In the genomic region with DNA sequence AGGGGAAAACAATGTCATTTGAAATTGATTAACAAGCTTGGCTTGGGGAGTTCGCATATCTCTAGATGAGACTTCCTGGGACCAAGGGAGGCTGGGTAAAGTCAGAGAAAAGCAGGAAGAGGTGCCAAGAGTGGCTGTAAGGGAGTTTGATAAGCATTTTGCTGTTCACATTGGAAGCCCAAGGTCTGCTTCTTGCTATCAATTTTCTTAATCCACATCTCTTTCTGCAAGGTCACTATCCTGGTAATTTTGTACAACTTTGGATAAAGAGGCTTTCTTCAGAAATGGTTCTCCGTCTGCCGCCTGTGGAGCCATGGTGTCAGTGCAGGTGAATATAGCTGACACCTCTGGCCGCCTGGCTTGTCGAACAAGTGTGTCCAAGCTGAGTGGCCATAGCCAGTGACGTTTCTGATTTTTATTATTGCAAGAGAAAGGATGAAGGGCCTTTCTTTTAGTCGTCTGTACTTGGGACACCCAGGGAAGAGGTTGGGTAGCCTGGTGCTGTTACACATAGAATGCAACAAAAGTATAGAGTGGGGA, we compare ENCODE assay signal across 9 mouse cellular contexts. TPM values are rescaled to one million over a fixed set of nuclear protein-coding genes. Genes with fewer than 3 reads are reported as not detected.
DNase-seq lines count a peak whose midpoint lies in the region; ATAC-seq and TF ChIP-seq lines count a peak whose summit lies in the region.
"Had no signal": no experiment of that assay in that cellular context is flagged by ENCODE, and none has a peak within 500 bp of the region (broad histone marks: within the 10 kb centered on the region; RNA-seq: fewer than 3 reads in every experiment).

No protein-coding gene starts in this region.

- peak; percentile 50 to 53 for ATAC-seq in hematopoietic stem cell, adult 5-6 weeks (replicated peaks in 1 of 2; ENCODE audit: insufficient read depth in 1 of 2, low FRiP score in 2 of 2, low TSS enrichment in 1 of 2, low read depth in 1 of 2, poor library complexity in 2 of 2, severe bottlenecking in 2 of 2)
- peak; percentile 89 for ATAC-seq in midbrain, embryonic 15.5 days (replicated peaks)

- peak overlapping the region; percentile 89 for H3K4me3 ChIP-seq in C2C12 (ENCODE audit: insufficient read depth, poor library complexity, severe bottlenecking)
- peak overlapping the region; percentile 75 for H3K4me3 ChIP-seq in embryonic facial prominence, embryonic 10.5 days
- peak overlapping the region; percentile 70 for H3K4me3 ChIP-seq in liver, adult 2 months (ENCODE audit: insufficient read depth, low read depth, low read length)
- peak overlapping the region; percentile 95 for H3K4me3 ChIP-seq in midbrain, embryonic 15.5 days

- DNase-seq in 416B (ENCODE audit: low read depth): peak; percentile 74
- DNase-seq in embryonic facial prominence, embryonic 10.5 days (ENCODE audit: low spot score): peak; percentile 61
- DNase-seq in liver, adult 2 months (ENCODE audit: extremely low read depth, low read depth, low spot score): peak; percentile 49
- peak; percentile 12 to 36 for DNase-seq in thymus, postnatal 10 days (ENCODE audit: low spot score in 2 of 2)
- no peak for DNase-seq in layer of hippocampus, postnatal 36 days

- no peaks in the 10 kb centered on the region for H3K27me3 ChIP-seq in C2C12 (ENCODE audit: control insufficient read depth, insufficient read depth, insufficient read length)
- H3K27me3 ChIP-seq in embryonic facial prominence, embryonic 10.5 days (replicated peaks; ENCODE audit: low read depth, poor library complexity, severe bottlenecking): no peaks in the 10 kb centered on the region
- no peaks in the 10 kb centered on the region for H3K27me3 ChIP-seq in liver, adult 2 months (ENCODE audit: control insufficient read depth, insufficient read depth, low read length)
- no peaks in the 10 kb centered on the region for H3K27me3 ChIP-seq in midbrain, embryonic 15.5 days (replicated peaks)

- peak overlapping the region; percentile 92 for H3K27ac ChIP-seq in embryonic facial prominence, embryonic 10.5 days (replicated peaks)
- H3K27ac ChIP-seq in liver, adult 2 months (replicated peaks; ENCODE audit: insufficient read depth, low read depth, low read length): peak overlapping the region; percentile 93
- peak overlapping the region; percentile 94 for H3K27ac ChIP-seq in midbrain, embryonic 15.5 days

- H3K79me2 ChIP-seq in C2C12 (ENCODE audit: control insufficient read depth, insufficient read depth): peaks cover 43% of the 10 kb centered on the region
- peaks cover 18% of the 10 kb centered on the region; the same call in 1 of the 2 replicates for H3K79me2 ChIP-seq in liver, adult 2 months (ENCODE audit: control insufficient read depth, insufficient read depth, low read length)

- peak overlapping the region; percentile 84 for H3ac ChIP-seq in C2C12 (ENCODE audit: control insufficient read depth, insufficient read length, low read depth)

- no peak for TF ChIP-seq POLR2A in liver, adult 2 months (IDR thresholded peaks at IDR 0.05; ENCODE audit: extremely low read depth, insufficient read depth, low read length)

- 7% methylated on average over 7 of the region's 7 CpGs for WGBS in embryonic facial prominence, embryonic 10.5 days
- 5% methylated on average over 7 of the region's 7 CpGs for WGBS in liver, adult 2 months
- 7% methylated on average over 7 of the region's 7 CpGs for WGBS in midbrain, embryonic 15.5 days

- no peak for TF ChIP-seq CTCF in C2C12 (IDR thresholded peaks at IDR 0.05; ENCODE audit: control insufficient read depth, insufficient read depth, insufficient read length)
- peak; percentile 50 for TF ChIP-seq CTCF in liver, adult 2 months (IDR thresholded peaks at IDR 0.05; ENCODE audit: low read depth, low read length)

- H3K9ac ChIP-seq in liver, adult 2 months (ENCODE audit: low read depth, low read length): peak overlapping the region; percentile 83
- peak overlapping the region; percentile 90 for H3K9ac ChIP-seq in midbrain, embryonic 15.5 days

- H3K4me2 ChIP-seq in midbrain, embryonic 15.5 days: peak overlapping the region; percentile 78

- no peaks in the 10 kb centered on the region for H3K9me3 ChIP-seq in embryonic facial prominence, embryonic 10.5 days
- no peaks in the 10 kb centered on the region for H3K9me3 ChIP-seq in midbrain, embryonic 15.5 days

- H3K79me3 ChIP-seq in C2C12 (ENCODE audit: low read depth): peaks cover 34% of the 10 kb centered on the region

- H3K36me3 ChIP-seq in C2C12 (ENCODE audit: control insufficient read depth, insufficient read depth): peaks cover 22% of the 10 kb centered on the region
- H3K36me3 ChIP-seq in embryonic facial prominence, embryonic 10.5 days (replicated peaks): peaks cover 23% of the 10 kb centered on the region
- peaks cover 2% of the 10 kb centered on the region; the same call in 1 of the 2 replicates for H3K36me3 ChIP-seq in liver, adult 2 months (ENCODE audit: control insufficient read depth, insufficient read depth, low read length)
- peaks cover 7% of the 10 kb centered on the region; the same call in 1 of the 2 replicates for H3K36me3 ChIP-seq in midbrain, embryonic 15.5 days (replicated peaks)

- peaks cover 25% of the 10 kb centered on the region for H3K4me1 ChIP-seq in embryonic facial prominence, embryonic 10.5 days
- H3K4me1 ChIP-seq in liver, adult 2 months (ENCODE audit: control insufficient read depth, insufficient read depth, low read length): peaks cover 10% of the 10 kb centered on the region
- H3K4me1 ChIP-seq in midbrain, embryonic 15.5 days: peaks cover 30% of the 10 kb centered on the region

TF ChIP-seq in C2C12, 6 proteins besides CTCF, POLR2A, EP300 and RAD21:
- TF ChIP-seq CEBPB (IDR thresholded peaks at IDR 0.05; ENCODE audit: low read depth) (no peak), MYOG (IDR thresholded peaks at IDR 0.05; ENCODE audit: control insufficient read depth, extremely low read depth, insufficient read length) (no peak), MAX (IDR thresholded peaks at IDR 0.05) (no peak), MYOD1 (IDR thresholded peaks at IDR 0.05; ENCODE audit: control insufficient read depth, insufficient read length, low read depth) (no peak), FOSL1 (IDR thresholded peaks at IDR 0.05; ENCODE audit: insufficient read depth, low read length, poor library complexity, severe bottlenecking) (no peak), USF1 (IDR thresholded peaks at IDR 0.05; ENCODE audit: low read depth) (no peak)

RNA-seq across cellular contexts. Expression of a gene that starts 0.5 kb away (rescaled TPM):
- 93.3 TPM for polyA plus RNA-seq in C2C12 (2012; fragmentation: generic; extraction: Trizol)
- polyA plus RNA-seq in embryonic facial prominence, embryonic 10.5 days (2016; fragmentation: Nextera tagmentation; extraction: Ambion mirVana): 56.0 and 56.8 TPM in 2 replicates
- 34.5 and 39.9 TPM in 2 replicates for total RNA-seq in hematopoietic stem cell, adult 5-6 weeks (2017)
- 41.6 and 41.8 TPM in 2 replicates for total RNA-seq in liver, adult 2 months (2014; rRNA removed)
- 37.4 and 39.9 TPM in 2 replicates for polyA plus RNA-seq in liver, adult 2 months (2012; rRNA removed)
- 96.8 and 104 TPM in 2 replicates for polyA plus RNA-seq in midbrain, embryonic 15.5 days (2015; fragmentation: Nextera tagmentation; extraction: Ambion mirVana)
- 10 to 100 TPM; 68.2 to 73.2 TPM for total RNA-seq in layer of hippocampus, postnatal 36 days (2021)

RNA-seq across cellular contexts. Expression of a gene that starts 5.2 kb away (rescaled TPM):
- not detected for polyA plus RNA-seq in C2C12 (2012; fragmentation: generic; extraction: Trizol)
- polyA plus RNA-seq in embryonic facial prominence, embryonic 10.5 days (2016; fragmentation: Nextera tagmentation; extraction: Ambion mirVana): 1.9 and 2.8 TPM in 2 replicates
- total RNA-seq in hematopoietic stem cell, adult 5-6 weeks (2017): not detected in 2 replicates
- total RNA-seq in liver, adult 2 months (2014; rRNA removed): 69.5 and 94.4 TPM in 2 replicates
- polyA plus RNA-seq in liver, adult 2 months (2012; rRNA removed): 112 and 155 TPM in 2 replicates
- polyA plus RNA-seq in midbrain, embryonic 15.5 days (2015; fragmentation: Nextera tagmentation; extraction: Ambion mirVana): 10.0 and 11.2 TPM in 2 replicates
- total RNA-seq in layer of hippocampus, postnatal 36 days (2021): 1 to 10 TPM; 2.4 to 3.7 TPM

RNA-seq across cellular contexts. Expression of a gene that starts 56.5 kb away (rescaled TPM):
- polyA plus RNA-seq in C2C12 (2012; fragmentation: generic; extraction: Trizol): not detected
- polyA plus RNA-seq in embryonic facial prominence, embryonic 10.5 days (2016; fragmentation: Nextera tagmentation; extraction: Ambion mirVana): 5.4 and 23.9 TPM in 2 replicates
- not detected in 2 replicates for total RNA-seq in hematopoietic stem cell, adult 5-6 weeks (2017)
- total RNA-seq in liver, adult 2 months (2014; rRNA removed): 0.65 and 0.67 TPM in 2 replicates
- 0.55 and 0.64 TPM in 2 replicates for polyA plus RNA-seq in liver, adult 2 months (2012; rRNA removed)
- 1.6 TPM in 1 of 2 replicates, not detected in the other for polyA plus RNA-seq in midbrain, embryonic 15.5 days (2015; fragmentation: Nextera tagmentation; extraction: Ambion mirVana)
- total RNA-seq in layer of hippocampus, postnatal 36 days (2021): not detected
- total RNA-seq: left cerebral cortex, postnatal 10 days had no signal

Comparison
In these comparisons a context has a peak if more than half of its experiments do, and no peak if none do; other contexts are left out.
1. DNase-seq: peak in 416B (single experiment), embryonic facial prominence, embryonic 10.5 days (single experiment), liver, adult 2 months (single experiment) and thymus, postnatal 10 days (2 of 2); none in layer of hippocampus, postnatal 36 days (0 of 2).
2. Peak in every context shown above with its lines, with median percentiles within 50 percentile points of each other: H3K4me3 ChIP-seq and H3K27ac ChIP-seq.